Mouse (Mus musculus): ENCODE data around the gene Xpc. TPM values are rescaled to one million over a fixed set of nuclear protein-coding genes. Genes with fewer than 3 reads are reported as not detected.

Xpc gene
- polyA plus RNA-seq (2015; fragmentation: Nextera tagmentation; extraction: Ambion mirVana): 29.2 and 29.4 TPM in 2 replicates

GRCm38 (mm10) chr6:91515545-91516449 is at the start of gene Xpc, which contains the start of gene Lsm3:
TSS of gene Xpc (minus strand) at chr6:91515888.
TSS of gene Lsm3 (plus strand) at chr6:91515928.
- Histone ChIP-seq H3K9ac (ENCODE audit: low read depth, low read length) (peak within 1 kb of the TSS; percentile 88), H3K4me3 (replicated peaks; ENCODE audit: low read depth, low read length) (peak within 1 kb of the TSS; percentile 88), H3K4me1 (replicated peaks; ENCODE audit: insufficient read depth, low read length) (peaks cover 7% of the 10 kb centered on the region; the same call in 1 of the 2 replicates), H3K9me3 (replicated peaks; ENCODE audit: low read length) (no peaks in the 10 kb centered on the region), H3K36me3 (ENCODE audit: insufficient read depth, low read length) (peaks cover 22% of the 10 kb centered on the region; the same call in 1 of the 2 replicates), H3K27ac (peak within 1 kb of the TSS; percentile 79), H3K4me2 (ENCODE audit: low read length) (peak within 1 kb of the TSS; percentile 89), H3K27me3 (ENCODE audit: insufficient read depth, low read length) (no peaks in the 10 kb centered on the region)
- peak; percentile 98 for DNase-seq (ENCODE audit: low spot score)
- under 1% methylated on average over 80 of the region's 80 CpGs for WGBS
- TF ChIP-seq CTCF (IDR thresholded peaks at IDR 0.05; ENCODE audit: low read depth): 0 out of 2 replicates have a peak, but pooled peaks have one; percentile 19
- peak; percentile 98 for ATAC-seq (replicated peaks; ENCODE audit: low FRiP score, low read depth)

- no peaks in the 10 kb centered on the region for H3K36me3 ChIP-seq (ENCODE audit: insufficient read depth, low read length)
- no peak overlapping the region for H3K9ac ChIP-seq (ENCODE audit: low read depth, low read length)
- no peak overlapping the region for H3K4me3 ChIP-seq (replicated peaks; ENCODE audit: low read depth, low read length)
- 71% methylated on average over 3 of the region's 3 CpGs for WGBS
- ATAC-seq (replicated peaks; ENCODE audit: low FRiP score, low read depth): no peak
- TF ChIP-seq CTCF (IDR thresholded peaks at IDR 0.05; ENCODE audit: low read depth): no peak
- no peaks in the 10 kb centered on the region for H3K27me3 ChIP-seq (ENCODE audit: insufficient read depth, low read length)
- no peaks in the 10 kb centered on the region for H3K4me1 ChIP-seq (replicated peaks; ENCODE audit: insufficient read depth, low read length)
- H3K27ac ChIP-seq: no peak overlapping the region
- no peak overlapping the region for H3K4me2 ChIP-seq (ENCODE audit: low read length)
- DNase-seq (ENCODE audit: low spot score): no peak
- H3K9me3 ChIP-seq (replicated peaks; ENCODE audit: low read length): no peaks in the 10 kb centered on the region
Observed at GRCm38 (mm10) chr6:91563031-91563430, 47.3 kb upstream of the Xpc start.

GRCm38 (mm10) chr6:91560186-91560585 is 44.5 kb upstream of the Xpc start:
- no peaks in the 10 kb centered on the region for H3K27me3 ChIP-seq (ENCODE audit: insufficient read depth, low read length)
- H3K4me1 ChIP-seq (replicated peaks; ENCODE audit: insufficient read depth, low read length): no peaks in the 10 kb centered on the region
- H3K4me3 ChIP-seq (replicated peaks; ENCODE audit: low read depth, low read length): no peak overlapping the region
- 93% methylated on average over 3 of the region's 3 CpGs for WGBS
- DNase-seq (ENCODE audit: low spot score) (no peak), ATAC-seq (replicated peaks; ENCODE audit: low FRiP score, low read depth) (no peak)
- no peaks in the 10 kb centered on the region for H3K9me3 ChIP-seq (replicated peaks; ENCODE audit: low read length)
- no peak overlapping the region for H3K27ac ChIP-seq
- no peak overlapping the region for H3K4me2 ChIP-seq (ENCODE audit: low read length)
- H3K36me3 ChIP-seq (ENCODE audit: insufficient read depth, low read length): no peaks in the 10 kb centered on the region
- no peak for TF ChIP-seq CTCF (IDR thresholded peaks at IDR 0.05; ENCODE audit: low read depth)
- no peak overlapping the region for H3K9ac ChIP-seq (ENCODE audit: low read depth, low read length)

- TF ChIP-seq CTCF (IDR thresholded peaks at IDR 0.05; ENCODE audit: low read depth): no peak
- 72% methylated on average over 4 of the region's 4 CpGs for WGBS
- no peaks in the 10 kb centered on the region for H3K4me1 ChIP-seq (replicated peaks; ENCODE audit: insufficient read depth, low read length)
- ATAC-seq (replicated peaks; ENCODE audit: low FRiP score, low read depth) (no peak), DNase-seq (ENCODE audit: low spot score) (no peak)
- H3K36me3 ChIP-seq (ENCODE audit: insufficient read depth, low read length): no peaks in the 10 kb centered on the region
- no peak overlapping the region for H3K4me3 ChIP-seq (replicated peaks; ENCODE audit: low read depth, low read length)
- H3K4me2 ChIP-seq (ENCODE audit: low read length): no peak overlapping the region
- H3K9ac ChIP-seq (ENCODE audit: low read depth, low read length): no peak overlapping the region
- no peaks in the 10 kb centered on the region for H3K27me3 ChIP-seq (ENCODE audit: insufficient read depth, low read length)
- no peaks in the 10 kb centered on the region for H3K9me3 ChIP-seq (replicated peaks; ENCODE audit: low read length)
- no peak overlapping the region for H3K27ac ChIP-seq
Observed at GRCm38 (mm10) chr6:91559371-91559770, 43.7 kb upstream of the Xpc start.

GRCm38 (mm10) chr6:91558565-91558964 is 42.9 kb upstream of the Xpc start:
- ATAC-seq (replicated peaks; ENCODE audit: low FRiP score, low read depth) (no peak), DNase-seq (ENCODE audit: low spot score) (no peak)
- Histone ChIP-seq H3K4me2 (ENCODE audit: low read length) (no peak overlapping the region), H3K9me3 (replicated peaks; ENCODE audit: low read length) (no peaks in the 10 kb centered on the region), H3K4me3 (replicated peaks; ENCODE audit: low read depth, low read length) (no peak overlapping the region), H3K4me1 (replicated peaks; ENCODE audit: insufficient read depth, low read length) (no peaks in the 10 kb centered on the region), H3K36me3 (ENCODE audit: insufficient read depth, low read length) (no peaks in the 10 kb centered on the region), H3K27ac (no peak overlapping the region), H3K9ac (ENCODE audit: low read depth, low read length) (no peak overlapping the region), H3K27me3 (ENCODE audit: insufficient read depth, low read length) (no peaks in the 10 kb centered on the region)
- TF ChIP-seq CTCF (IDR thresholded peaks at IDR 0.05; ENCODE audit: low read depth): no peak
- WGBS: 55% methylated on average over 1 of the region's 1 CpGs

- DNase-seq (ENCODE audit: low spot score) (peak; percentile 58), ATAC-seq (replicated peaks; ENCODE audit: low FRiP score, low read depth) (no peak)
- H3K4me1 ChIP-seq (replicated peaks; ENCODE audit: insufficient read depth, low read length): no peaks in the 10 kb centered on the region
- H3K27ac ChIP-seq: no peak overlapping the region
- H3K4me3 ChIP-seq (replicated peaks; ENCODE audit: low read depth, low read length): no peak overlapping the region
- no peak overlapping the region for H3K4me2 ChIP-seq (ENCODE audit: low read length)
- no peak for TF ChIP-seq CTCF (IDR thresholded peaks at IDR 0.05; ENCODE audit: low read depth)
- WGBS: 16% methylated on average over 3 of the region's 3 CpGs
- H3K27me3 ChIP-seq (ENCODE audit: insufficient read depth, low read length): no peaks in the 10 kb centered on the region
- H3K36me3 ChIP-seq (ENCODE audit: insufficient read depth, low read length): no peaks in the 10 kb centered on the region
- H3K9me3 ChIP-seq (replicated peaks; ENCODE audit: low read length): no peaks in the 10 kb centered on the region
- H3K9ac ChIP-seq (ENCODE audit: low read depth, low read length): no peak overlapping the region
Observed at GRCm38 (mm10) chr6:91552693-91553092, 37.0 kb upstream of the Xpc start.

Data from kidney, postnatal 0 days (tissue).